14 mouse cellular contexts compared by ENCODE assay signal in genomic region chr19:59462459-59463292, GRCm38 (mm10). TPM values are rescaled to one million over a fixed set of nuclear protein-coding genes. Genes with fewer than 3 reads are reported as not detected.
A peak's percentile ranks its signal among the peaks of the same experiment; 100 is the strongest.
DNase-seq lines count a peak whose midpoint lies in the region; ATAC-seq and TF ChIP-seq lines count a peak whose summit lies in the region.
"Had no signal": no experiment of that assay in that cellular context is flagged by ENCODE, and none has a peak within 500 bp of the region (broad histone marks: within the 10 kb centered on the region; RNA-seq: fewer than 3 reads in every experiment).

No protein-coding gene starts in this region.

- peak overlapping the region; percentile 91 for H3K4me3 ChIP-seq in forebrain, embryonic 10.5 days
- peak overlapping the region; percentile 43 for H3K4me3 ChIP-seq in midbrain, embryonic 15.5 days
- H3K4me3 ChIP-seq in liver, postnatal 0 days (ENCODE audit: low read depth, low read length), result no peak overlapping the region
- H3K4me3 ChIP-seq in intestine, postnatal 0 days (ENCODE audit: low read depth, low read length), result no peak overlapping the region
- H3K4me3 ChIP-seq: lung, embryonic 15.5 days had no signal

- no peak for TF ChIP-seq EP300 in liver, postnatal 0 days (IDR thresholded peaks at IDR 0.05; ENCODE audit: low read depth)

- 4% methylated on average over 19 of the region's 19 CpGs for WGBS in forebrain, embryonic 10.5 days
- 8% methylated on average over 19 of the region's 19 CpGs for WGBS in midbrain, embryonic 15.5 days
- 8% methylated on average over 19 of the region's 19 CpGs for WGBS in liver, postnatal 0 days (ENCODE audit: insufficient replicate concordance)
- 6% methylated on average over 19 of the region's 19 CpGs for WGBS in intestine, postnatal 0 days

- H3K4me1 ChIP-seq in forebrain, embryonic 10.5 days, result peaks cover 85% of the 10 kb centered on the region
- peaks cover 33% of the 10 kb centered on the region for H3K4me1 ChIP-seq in midbrain, embryonic 15.5 days
- no peaks in the 10 kb centered on the region; the same call in none of the 2 replicates for H3K4me1 ChIP-seq in liver, postnatal 0 days (ENCODE audit: insufficient read depth)
- no peaks in the 10 kb centered on the region for H3K4me1 ChIP-seq in intestine, postnatal 0 days (replicated peaks; ENCODE audit: control insufficient read depth, insufficient read depth, low read length)

- no peak for ATAC-seq in midbrain, embryonic 15.5 days (replicated peaks)
- no peak for ATAC-seq in liver, postnatal 0 days
- no peak for ATAC-seq in intestine, postnatal 0 days

- no peaks in the 10 kb centered on the region for H3K9me3 ChIP-seq in forebrain, embryonic 10.5 days
- no peaks in the 10 kb centered on the region for H3K9me3 ChIP-seq in midbrain, embryonic 15.5 days
- H3K9me3 ChIP-seq in liver, postnatal 0 days (ENCODE audit: low read length), result no peaks in the 10 kb centered on the region
- H3K9me3 ChIP-seq in intestine, postnatal 0 days (ENCODE audit: control insufficient read depth), result no peaks in the 10 kb centered on the region
- H3K9me3 ChIP-seq: lung, embryonic 15.5 days had no signal

- H3K27ac ChIP-seq in forebrain, embryonic 10.5 days, result peak overlapping the region; percentile 100
- peak overlapping the region; percentile 63 for H3K27ac ChIP-seq in midbrain, embryonic 15.5 days
- no peak overlapping the region for H3K27ac ChIP-seq in liver, postnatal 0 days (ENCODE audit: low read depth)
- H3K27ac ChIP-seq in intestine, postnatal 0 days (ENCODE audit: low read depth, low read length), result no peak overlapping the region
- H3K27ac ChIP-seq: lung, embryonic 15.5 days had no signal

- H3K9ac ChIP-seq in midbrain, embryonic 15.5 days, result no peak overlapping the region
- H3K9ac ChIP-seq in liver, postnatal 0 days (replicated peaks), result no peak overlapping the region
- no peak overlapping the region for H3K9ac ChIP-seq in intestine, postnatal 0 days (ENCODE audit: low read depth, low read length)
- H3K9ac ChIP-seq: lung, embryonic 15.5 days had no signal

- no peak for TF ChIP-seq CTCF in liver, postnatal 0 days (IDR thresholded peaks at IDR 0.05; ENCODE audit: low read depth)
- TF ChIP-seq CTCF in intestine, postnatal 0 days (IDR thresholded peaks at IDR 0.05; ENCODE audit: low read depth), result no peak

- DNase-seq in kidney, adult 18-20 months, result peak; percentile 63
- DNase-seq in kidney, adult 11 months, result no peak
- peak; percentile 52 for DNase-seq in forebrain, embryonic 10.5 days (ENCODE audit: extremely low spot score, low spot score)
- peak; percentile 36 for DNase-seq in kidney, postnatal 14 days
- no peak for DNase-seq in heart, adult 18-20 months
- no peak for DNase-seq in liver, postnatal 0 days
- DNase-seq: adrenal gland, adult 8-10 months; heart, postnatal 36 days; thymus, postnatal 36 days had no signal

- H3K4me2 ChIP-seq in midbrain, embryonic 15.5 days, result peak overlapping the region; percentile 48
- H3K4me2 ChIP-seq in liver, postnatal 0 days (ENCODE audit: low read depth, low read length), result no peak overlapping the region
- H3K4me2 ChIP-seq in intestine, postnatal 0 days (replicated peaks; ENCODE audit: low read depth), result no peak overlapping the region
- H3K4me2 ChIP-seq: lung, embryonic 15.5 days had no signal

- H3K27me3 ChIP-seq in forebrain, embryonic 10.5 days (ENCODE audit: poor library complexity, severe bottlenecking), result peaks cover 97% of the 10 kb centered on the region
- H3K27me3 ChIP-seq in midbrain, embryonic 15.5 days (replicated peaks), result peaks cover 57% of the 10 kb centered on the region
- peaks cover 100% of the 10 kb centered on the region for H3K27me3 ChIP-seq in liver, postnatal 0 days (ENCODE audit: insufficient read depth, low read length)
- H3K27me3 ChIP-seq in intestine, postnatal 0 days (replicated peaks; ENCODE audit: control insufficient read depth, insufficient read depth, low read length), result peaks cover 97% of the 10 kb centered on the region

- H3K36me3 ChIP-seq in forebrain, embryonic 10.5 days (replicated peaks), result peaks cover 41% of the 10 kb centered on the region
- no peaks in the 10 kb centered on the region for H3K36me3 ChIP-seq in midbrain, embryonic 15.5 days (replicated peaks)
- no peaks in the 10 kb centered on the region for H3K36me3 ChIP-seq in liver, postnatal 0 days (replicated peaks; ENCODE audit: insufficient read depth, low read length)
- H3K36me3 ChIP-seq in intestine, postnatal 0 days (ENCODE audit: control insufficient read depth, insufficient read depth), result no peaks in the 10 kb centered on the region
- H3K36me3 ChIP-seq: lung, embryonic 15.5 days had no signal

RNA-seq across cellular contexts. Expression of gene Emx2, which starts 4.5 kb away (rescaled TPM):
- polyA plus RNA-seq in forebrain, embryonic 10.5 days (2016; fragmentation: Nextera tagmentation; extraction: Ambion mirVana), result 44.1 and 48.1 TPM in 2 replicates
- polyA plus RNA-seq in midbrain, embryonic 15.5 days (2015; fragmentation: Nextera tagmentation; extraction: Ambion mirVana), result 15.5 and 18.2 TPM in 2 replicates
- total RNA-seq in heart, adult 18-20 months (2021), result under 1 TPM in 1 of 2 experiments, not detected in 1; 0.10 TPM
- not detected in 2 replicates for polyA plus RNA-seq in liver, postnatal 0 days (2015; fragmentation: Nextera tagmentation; extraction: Ambion mirVana)
- polyA plus RNA-seq in intestine, postnatal 0 days (2015; fragmentation: Nextera tagmentation; extraction: Ambion mirVana), result not detected in 2 replicates
- total RNA-seq: granulocyte monocyte progenitor cell, adult 5-6 weeks; heart, postnatal 36 days had no signal
- polyA plus RNA-seq: C2C12 had no signal

Comparison
In these comparisons a context has a peak if more than half of its experiments do, and no peak if none do; other contexts are left out.
1. DNase-seq: peak in kidney, adult 18-20 months (single experiment), forebrain, embryonic 10.5 days (single experiment) and kidney, postnatal 14 days (single experiment); none in kidney, adult 11 months (single experiment), heart, adult 18-20 months (0 of 2) and liver, postnatal 0 days (single experiment).
2. H3K27ac ChIP-seq: peak in forebrain, embryonic 10.5 days (single experiment) and midbrain, embryonic 15.5 days (single experiment); none in liver, postnatal 0 days (single experiment) and intestine, postnatal 0 days (single experiment).
3. H3K4me3 ChIP-seq: peak in forebrain, embryonic 10.5 days (single experiment) and midbrain, embryonic 15.5 days (single experiment); none in liver, postnatal 0 days (single experiment) and intestine, postnatal 0 days (single experiment).
4. RNA of gene Emx2, which starts 4.5 kb away (polyA plus RNA-seq): 44.1 to 48.1 TPM in forebrain, embryonic 10.5 days and 15.5 to 18.2 TPM in midbrain, embryonic 15.5 days; not detected in liver, postnatal 0 days and not detected in intestine, postnatal 0 days; every median in the first group is over 10 times any median in the second.